Mouse (Mus musculus): Measurements from ENCODE around the gene Dennd1b. TPM values are rescaled to one million over a fixed set of nuclear protein-coding genes. Genes with fewer than 3 reads are reported as not detected.

The Dennd1b gene
- polyA plus RNA-seq, 1 experiment from 2014 or later = 12.2 TPM

GRCm38 (mm10) chr1:138930856-138931255, 32.4 kb upstream of the Dennd1b start:
- no peak for ATAC-seq (ENCODE audit: low FRiP score)
- no peaks in the 10 kb centered on the region for H3K9me3 ChIP-seq (ENCODE audit: control insufficient read depth, low read length)
- no peak overlapping the region for H3K4me3 ChIP-seq (ENCODE audit: low read depth, low read length)

DNA sequence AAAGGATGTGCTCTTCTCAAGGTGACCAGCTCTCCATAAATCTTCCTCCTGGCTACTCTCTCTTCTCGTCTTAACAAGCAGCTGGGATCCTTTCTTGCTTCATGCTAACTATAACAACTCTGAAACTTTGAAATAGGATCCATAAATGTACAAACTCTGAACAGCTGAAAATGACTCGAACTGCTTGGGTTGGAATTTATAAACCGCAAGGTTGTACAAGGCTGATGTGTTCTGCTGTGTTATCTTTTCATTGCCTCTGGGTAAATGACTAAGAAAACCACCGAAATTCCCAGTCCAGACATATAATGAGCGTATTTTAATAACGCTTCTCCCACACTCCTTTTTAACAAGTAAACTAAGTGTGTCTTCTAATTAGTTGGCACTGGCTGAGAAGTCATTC, 27.1 kb upstream of the Dennd1b start:
- WGBS = 89% methylated on average over 6 of the region's 6 CpGs
- ATAC-seq (ENCODE audit: low FRiP score) = no peak

More at GRCm38 (mm10) chr1:138930856-138931255, 32.4 kb upstream of the Dennd1b start:
- Histone ChIP-seq H3K9ac (ENCODE audit: low read length) (no peak overlapping the region), H3K27me3 (ENCODE audit: control insufficient read depth, insufficient read depth, low read length) (no peaks in the 10 kb centered on the region), H3K4me1 (ENCODE audit: control insufficient read depth, insufficient read depth, low read length) (no peaks in the 10 kb centered on the region), H3K4me2 (no peak overlapping the region), H3K36me3 (ENCODE audit: control insufficient read depth, insufficient read depth, low read length) (no peaks in the 10 kb centered on the region), H3K27ac (ENCODE audit: low read depth, low read length) (no peak overlapping the region)
- 86% methylated on average over 3 of the region's 3 CpGs for WGBS
- peak; percentile 69 for DNase-seq (ENCODE audit: low spot score, missing footprints)

GRCm38 (mm10) chr1:138937686-138938370, 25.4 kb upstream of the Dennd1b start:
- DNase-seq (ENCODE audit: low spot score, missing footprints) (peak; percentile 68), ATAC-seq (ENCODE audit: low FRiP score) (no peak)
- WGBS = 83% methylated on average over 6 of the region's 6 CpGs
- Histone ChIP-seq H3K9ac (ENCODE audit: low read length) (no peak overlapping the region), H3K4me3 (ENCODE audit: low read depth, low read length) (no peak overlapping the region), H3K4me2 (no peak overlapping the region), H3K27me3 (ENCODE audit: control insufficient read depth, insufficient read depth, low read length) (no peaks in the 10 kb centered on the region), H3K4me1 (ENCODE audit: control insufficient read depth, insufficient read depth, low read length) (no peaks in the 10 kb centered on the region), H3K27ac (ENCODE audit: low read depth, low read length) (no peak overlapping the region), H3K36me3 (ENCODE audit: control insufficient read depth, insufficient read depth, low read length) (no peaks in the 10 kb centered on the region), H3K9me3 (ENCODE audit: control insufficient read depth, low read length) (no peaks in the 10 kb centered on the region)

More for the DNA sequence above, 27.1 kb upstream of the Dennd1b start:
- Histone ChIP-seq H3K4me3 (ENCODE audit: low read depth, low read length) (no peak overlapping the region), H3K36me3 (ENCODE audit: control insufficient read depth, insufficient read depth, low read length) (no peaks in the 10 kb centered on the region), H3K27me3 (ENCODE audit: control insufficient read depth, insufficient read depth, low read length) (no peaks in the 10 kb centered on the region), H3K9ac (ENCODE audit: low read length) (no peak overlapping the region), H3K27ac (ENCODE audit: low read depth, low read length) (no peak overlapping the region), H3K4me1 (ENCODE audit: control insufficient read depth, insufficient read depth, low read length) (no peaks in the 10 kb centered on the region), H3K9me3 (ENCODE audit: control insufficient read depth, low read length) (no peaks in the 10 kb centered on the region), H3K4me2 (no peak overlapping the region)
- DNase-seq (ENCODE audit: low spot score, missing footprints) = peak; percentile 44

GRCm38 (mm10) chr1:138939579-138940139, 23.6 kb upstream of the Dennd1b start:
- H3K27me3 ChIP-seq (ENCODE audit: control insufficient read depth, insufficient read depth, low read length) = no peaks in the 10 kb centered on the region
- H3K9ac ChIP-seq (ENCODE audit: low read length) = no peak overlapping the region
- H3K27ac ChIP-seq (ENCODE audit: low read depth, low read length) = no peak overlapping the region
- no peak overlapping the region for H3K4me3 ChIP-seq (ENCODE audit: low read depth, low read length)
- no peak for ATAC-seq (ENCODE audit: low FRiP score)
- H3K36me3 ChIP-seq (ENCODE audit: control insufficient read depth, insufficient read depth, low read length) = no peaks in the 10 kb centered on the region
- 77% methylated on average over 6 of the region's 6 CpGs for WGBS
- peak; percentile 64 for DNase-seq (ENCODE audit: low spot score, missing footprints)
- no peak overlapping the region for H3K4me2 ChIP-seq
- H3K4me1 ChIP-seq (ENCODE audit: control insufficient read depth, insufficient read depth, low read length) = no peaks in the 10 kb centered on the region
- H3K9me3 ChIP-seq (ENCODE audit: control insufficient read depth, low read length) = no peaks in the 10 kb centered on the region

DNA sequence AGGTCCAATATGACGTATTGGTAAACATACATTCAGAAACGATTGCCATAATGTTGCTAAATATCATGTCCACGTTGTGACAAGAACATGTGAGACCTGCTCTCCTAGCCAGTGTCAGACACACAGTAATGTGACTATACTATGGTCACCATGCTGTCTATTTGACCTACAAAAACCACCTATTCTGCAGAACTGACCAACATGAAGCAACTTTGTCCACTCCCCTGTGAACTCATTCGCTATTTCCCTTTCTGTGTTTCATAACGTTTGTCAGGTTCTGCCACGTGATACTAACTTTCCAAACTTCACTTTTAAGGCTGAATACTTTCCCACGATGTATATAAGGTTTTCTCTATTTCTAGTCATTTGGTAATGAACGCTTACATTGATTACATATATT, 22.8 kb upstream of the Dennd1b start:
- Histone ChIP-seq H3K4me3 (ENCODE audit: low read depth, low read length) (no peak overlapping the region), H3K4me1 (ENCODE audit: control insufficient read depth, insufficient read depth, low read length) (no peaks in the 10 kb centered on the region), H3K27ac (ENCODE audit: low read depth, low read length) (no peak overlapping the region), H3K9ac (ENCODE audit: low read length) (no peak overlapping the region), H3K36me3 (ENCODE audit: control insufficient read depth, insufficient read depth, low read length) (no peaks in the 10 kb centered on the region), H3K9me3 (ENCODE audit: control insufficient read depth, low read length) (no peaks in the 10 kb centered on the region), H3K4me2 (no peak overlapping the region), H3K27me3 (ENCODE audit: control insufficient read depth, insufficient read depth, low read length) (no peaks in the 10 kb centered on the region)
- WGBS = 90% methylated on average over 8 of the region's 8 CpGs
- ATAC-seq (ENCODE audit: low FRiP score) (no peak), DNase-seq (ENCODE audit: low spot score, missing footprints) (peak; percentile 76)

DNA sequence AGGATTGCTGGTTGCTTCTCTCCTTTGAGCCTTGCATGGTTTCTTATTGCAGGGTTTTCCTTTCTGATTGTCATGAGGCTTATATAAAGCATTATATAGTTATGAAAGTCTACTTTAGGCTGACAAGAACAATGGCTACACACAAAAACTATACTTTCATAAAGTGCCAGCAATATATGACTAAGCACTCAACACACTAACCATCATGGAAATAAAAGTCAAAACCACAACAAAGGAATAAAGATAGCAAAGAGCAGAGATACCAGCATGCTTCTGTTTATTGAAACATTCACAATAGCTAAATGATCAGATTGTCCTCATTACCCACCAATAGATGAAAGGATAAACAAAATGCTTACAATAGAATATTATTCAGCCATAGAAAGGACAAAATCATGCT, 11.1 kb upstream of the Dennd1b start:
- H3K27me3 ChIP-seq (ENCODE audit: control insufficient read depth, insufficient read depth, low read length) = no peaks in the 10 kb centered on the region
- H3K4me3 ChIP-seq (ENCODE audit: low read depth, low read length) = no peak overlapping the region
- ATAC-seq (ENCODE audit: low FRiP score) (no peak), DNase-seq (ENCODE audit: low spot score, missing footprints) (peak; percentile 23)
- no peaks in the 10 kb centered on the region for H3K4me1 ChIP-seq (ENCODE audit: control insufficient read depth, insufficient read depth, low read length)
- H3K9ac ChIP-seq (ENCODE audit: low read length) = no peak overlapping the region
- no peaks in the 10 kb centered on the region for H3K9me3 ChIP-seq (ENCODE audit: control insufficient read depth, low read length)
- H3K4me2 ChIP-seq = no peak overlapping the region
- no peaks in the 10 kb centered on the region for H3K36me3 ChIP-seq (ENCODE audit: control insufficient read depth, insufficient read depth, low read length)
- no peak overlapping the region for H3K27ac ChIP-seq (ENCODE audit: low read depth, low read length)

DNA sequence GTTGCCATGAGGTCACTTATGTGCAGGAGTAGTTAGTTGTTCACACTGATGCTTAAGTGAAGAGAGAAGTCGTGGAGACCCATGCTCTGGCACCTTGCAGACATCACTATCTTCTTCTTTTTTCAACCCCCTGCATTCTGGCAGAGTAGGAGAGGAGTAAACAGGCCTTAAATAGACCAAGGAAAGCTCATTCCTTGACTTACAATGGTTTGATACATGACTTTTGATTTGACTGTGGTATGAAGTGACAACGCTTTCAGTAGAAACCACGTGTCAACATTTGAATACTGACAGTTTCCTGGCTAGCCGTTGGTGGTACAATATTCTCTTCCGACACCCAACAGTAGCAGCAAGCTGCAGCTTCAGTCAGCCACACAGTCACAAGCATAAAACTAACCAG, 8.3 kb upstream of the Dennd1b start:
- Histone ChIP-seq H3K4me2 (no peak overlapping the region), H3K4me1 (ENCODE audit: control insufficient read depth, insufficient read depth, low read length) (no peaks in the 10 kb centered on the region), H3K36me3 (ENCODE audit: control insufficient read depth, insufficient read depth, low read length) (no peaks in the 10 kb centered on the region), H3K27ac (ENCODE audit: low read depth, low read length) (no peak overlapping the region), H3K9ac (ENCODE audit: low read length) (no peak overlapping the region), H3K9me3 (ENCODE audit: control insufficient read depth, low read length) (no peaks in the 10 kb centered on the region), H3K4me3 (ENCODE audit: low read depth, low read length) (no peak overlapping the region), H3K27me3 (ENCODE audit: control insufficient read depth, insufficient read depth, low read length) (no peaks in the 10 kb centered on the region)
- ATAC-seq (ENCODE audit: low FRiP score) (no peak), DNase-seq (ENCODE audit: low spot score, missing footprints) (no peak)
- 93% methylated on average over 5 of the region's 5 CpGs for WGBS

DNA sequence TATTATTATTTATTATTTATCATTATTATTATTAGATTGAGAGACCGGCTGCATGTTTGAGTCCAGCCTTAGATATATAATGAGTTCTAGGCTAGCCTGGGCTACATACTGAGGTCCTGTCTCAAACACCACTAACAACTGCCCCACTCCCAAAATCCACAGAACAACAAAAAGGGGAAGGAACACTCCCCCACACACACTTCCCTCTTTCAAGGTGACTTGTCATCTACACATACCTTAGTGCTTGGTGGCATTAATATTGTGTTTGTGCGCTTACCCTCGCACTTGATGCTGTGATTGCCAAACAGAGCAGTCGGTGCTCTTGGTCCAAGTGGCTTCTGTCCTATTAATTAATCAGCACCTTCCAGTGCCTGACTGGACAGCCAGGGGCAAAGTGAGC, 7.8 kb upstream of the Dennd1b start:
- no peak for ATAC-seq (ENCODE audit: low FRiP score)
- WGBS = 93% methylated on average over 4 of the region's 4 CpGs

DNA sequence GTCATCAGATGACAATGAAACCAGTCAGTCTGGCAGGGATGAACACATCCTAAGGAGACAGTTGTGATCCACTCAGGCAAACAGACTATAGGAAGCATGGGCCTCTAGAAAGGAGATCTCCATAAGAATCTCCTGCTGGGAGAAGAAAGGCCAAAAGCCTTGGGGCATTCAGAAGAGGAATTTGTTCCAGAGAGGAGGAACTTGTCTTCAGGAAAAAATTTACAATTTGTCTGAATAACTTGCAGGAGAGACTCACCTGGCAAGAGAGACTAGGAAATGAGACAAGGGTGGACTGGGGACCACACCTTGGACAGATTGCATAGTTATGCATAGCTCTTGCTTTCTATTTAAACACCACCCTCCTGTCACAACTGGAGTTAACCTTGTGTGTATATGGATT, 6.7 kb upstream of the Dennd1b start:
- no peaks in the 10 kb centered on the region for H3K9me3 ChIP-seq (ENCODE audit: control insufficient read depth, low read length)
- no peak overlapping the region for H3K4me2 ChIP-seq
- ATAC-seq (ENCODE audit: low FRiP score) (no peak), DNase-seq (ENCODE audit: low spot score, missing footprints) (no peak)
- no peak overlapping the region for H3K9ac ChIP-seq (ENCODE audit: low read length)
- H3K36me3 ChIP-seq (ENCODE audit: control insufficient read depth, insufficient read depth, low read length) = no peaks in the 10 kb centered on the region
- H3K4me3 ChIP-seq (ENCODE audit: low read depth, low read length) = no peak overlapping the region
- no peak overlapping the region for H3K27ac ChIP-seq (ENCODE audit: low read depth, low read length)
- H3K4me1 ChIP-seq (ENCODE audit: control insufficient read depth, insufficient read depth, low read length) = no peaks in the 10 kb centered on the region
- H3K27me3 ChIP-seq (ENCODE audit: control insufficient read depth, insufficient read depth, low read length) = no peaks in the 10 kb centered on the region

More for the DNA sequence above, 7.8 kb upstream of the Dennd1b start:
- no peaks in the 10 kb centered on the region for H3K36me3 ChIP-seq (ENCODE audit: control insufficient read depth, insufficient read depth, low read length)
- H3K4me2 ChIP-seq = no peak overlapping the region
- H3K9me3 ChIP-seq (ENCODE audit: control insufficient read depth, low read length) = no peaks in the 10 kb centered on the region
- DNase-seq (ENCODE audit: low spot score, missing footprints) = no peak
- no peak overlapping the region for H3K27ac ChIP-seq (ENCODE audit: low read depth, low read length)
- no peaks in the 10 kb centered on the region for H3K4me1 ChIP-seq (ENCODE audit: control insufficient read depth, insufficient read depth, low read length)
- no peak overlapping the region for H3K9ac ChIP-seq (ENCODE audit: low read length)
- no peaks in the 10 kb centered on the region for H3K27me3 ChIP-seq (ENCODE audit: control insufficient read depth, insufficient read depth, low read length)
- no peak overlapping the region for H3K4me3 ChIP-seq (ENCODE audit: low read depth, low read length)

All from midbrain, embryonic 11.5 days (tissue).